Comparison of ENCODE assay signal across 22 mouse cellular contexts in the genomic region with DNA sequence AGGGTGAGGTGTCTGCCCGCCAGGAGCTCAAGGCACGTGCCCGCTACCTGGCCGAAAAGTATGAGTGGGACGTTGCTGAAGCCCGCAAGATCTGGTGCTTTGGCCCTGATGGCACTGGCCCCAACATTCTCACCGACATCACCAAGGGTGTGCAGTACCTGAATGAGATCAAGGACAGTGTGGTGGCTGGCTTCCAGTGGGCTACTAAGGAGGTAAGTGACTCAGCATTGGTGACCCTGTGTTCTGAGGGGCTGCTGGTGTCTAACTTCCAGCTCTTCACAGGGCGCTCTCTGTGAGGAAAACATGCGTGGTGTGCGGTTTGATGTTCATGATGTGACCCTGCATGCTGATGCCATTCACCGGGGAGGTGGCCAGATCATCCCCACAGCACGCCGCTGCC. TPM values are rescaled to one million over a fixed set of nuclear protein-coding genes. Genes with fewer than 3 reads are reported as not detected.
DNase-seq lines count a peak whose midpoint lies in the region; ATAC-seq and TF ChIP-seq lines count a peak whose summit lies in the region.
"Had no signal": no experiment of that assay in that cellular context is flagged by ENCODE, and none has a peak within 500 bp of the region (broad histone marks: within the 10 kb centered on the region; RNA-seq: fewer than 3 reads in every experiment).

No protein-coding gene starts in this region.

- no peak for ATAC-seq in hindbrain, embryonic 14.5 days (ENCODE audit: low FRiP score)
- no peak for ATAC-seq in limb, embryonic 15.5 days (ENCODE audit: insufficient number of reproducible peaks, low FRiP score, low TSS enrichment, low read depth)
- ATAC-seq in activated CD4-positive, CD25-positive, alpha-beta regulatory T cell, adult 4 months: no peak
- ATAC-seq: midbrain, embryonic 13.5 days had no signal

- TF ChIP-seq EP300 in CH12.LX (IDR thresholded peaks at IDR 0.05; ENCODE audit: low read length): no peak

- peak; percentile 58 for DNase-seq in cerebellum, adult 11-12 months
- DNase-seq in cerebellum, adult 11 months: no peak
- DNase-seq in hindbrain, embryonic 10.5 days (ENCODE audit: low spot score): no peak
- no peak for DNase-seq in hindbrain, embryonic 14.5 days (ENCODE audit: low spot score)
- no peak for DNase-seq in CH12.LX (ENCODE audit: extremely low read depth)
- DNase-seq in left cerebral cortex, adult 8-10 months (ENCODE audit: low spot score in 2 of 2): no peak
- DNase-seq: adrenal gland, adult 2 months; cerebellum, postnatal 14 days; gastrocnemius, postnatal 36 days; kidney, adult 18-20 months; kidney, postnatal 14 days; lung, postnatal 36 days; right cerebral cortex, postnatal 4 days; thymus, adult 18-20 months had no signal

- no peaks in the 10 kb centered on the region for H3K9me3 ChIP-seq in hindbrain, embryonic 10.5 days
- H3K9me3 ChIP-seq in hindbrain, embryonic 14.5 days (ENCODE audit: control insufficient read depth, low read length): no peaks in the 10 kb centered on the region
- no peaks in the 10 kb centered on the region for H3K9me3 ChIP-seq in CH12.LX (replicated peaks; ENCODE audit: low read length)
- H3K9me3 ChIP-seq in limb, embryonic 15.5 days: no peaks in the 10 kb centered on the region
- H3K9me3 ChIP-seq: hindbrain, embryonic 12.5 days; midbrain, embryonic 13.5 days; neural tube, embryonic 13.5 days had no signal

- peaks cover 77% of the 10 kb centered on the region for H3K36me3 ChIP-seq in hindbrain, embryonic 10.5 days
- peaks cover 74% of the 10 kb centered on the region for H3K36me3 ChIP-seq in hindbrain, embryonic 14.5 days (replicated peaks; ENCODE audit: control insufficient read depth, insufficient read depth)
- H3K36me3 ChIP-seq in CH12.LX (replicated peaks in 1 of 2; ENCODE audit: control insufficient read depth in 1 of 2, insufficient read depth in 1 of 2, low read length in 1 of 2): peaks cover 60 to 73% of the 10 kb centered on the region in 2 experiments
- peaks cover 68% of the 10 kb centered on the region for H3K36me3 ChIP-seq in limb, embryonic 15.5 days

- no peaks in the 10 kb centered on the region for H3K27me3 ChIP-seq in hindbrain, embryonic 10.5 days (ENCODE audit: insufficient read depth, poor library complexity, severe bottlenecking)
- H3K27me3 ChIP-seq in hindbrain, embryonic 14.5 days (ENCODE audit: control insufficient read depth, insufficient read depth, low read length): no peaks in the 10 kb centered on the region
- H3K27me3 ChIP-seq in CH12.LX (replicated peaks): no peaks in the 10 kb centered on the region
- no peaks in the 10 kb centered on the region for H3K27me3 ChIP-seq in limb, embryonic 15.5 days
- H3K27me3 ChIP-seq: hindbrain, embryonic 12.5 days; midbrain, embryonic 13.5 days; neural tube, embryonic 13.5 days had no signal

- H3K9ac ChIP-seq in hindbrain, embryonic 14.5 days: no peak overlapping the region
- H3K9ac ChIP-seq in CH12.LX (ENCODE audit: insufficient read depth, low read depth): no peak overlapping the region
- H3K9ac ChIP-seq in limb, embryonic 15.5 days: no peak overlapping the region
- H3K9ac ChIP-seq: hindbrain, embryonic 12.5 days; liver, embryonic 14.5 days; midbrain, embryonic 13.5 days; neural tube, embryonic 13.5 days had no signal

- H3K4me1 ChIP-seq in hindbrain, embryonic 10.5 days (replicated peaks): peaks cover 58% of the 10 kb centered on the region
- peaks cover 25% of the 10 kb centered on the region for H3K4me1 ChIP-seq in hindbrain, embryonic 14.5 days (replicated peaks; ENCODE audit: control insufficient read depth, insufficient read depth, low read length)
- H3K4me1 ChIP-seq in CH12.LX (ENCODE audit: control insufficient read depth in 1 of 2, insufficient read depth in 2 of 2): peaks cover 22 to 50% of the 10 kb centered on the region in 2 experiments
- H3K4me1 ChIP-seq in limb, embryonic 15.5 days: peaks cover 68% of the 10 kb centered on the region

- H3K27ac ChIP-seq in hindbrain, embryonic 10.5 days: no peak overlapping the region
- H3K27ac ChIP-seq in hindbrain, embryonic 14.5 days: no peak overlapping the region
- H3K27ac ChIP-seq in CH12.LX (ENCODE audit: insufficient read depth, low read depth): no peak overlapping the region; the same call in 1 of the 2 replicates
- peak overlapping the region; percentile 54; the same call in 1 of the 2 replicates for H3K27ac ChIP-seq in limb, embryonic 15.5 days
- H3K27ac ChIP-seq: liver, embryonic 14.5 days; midbrain, embryonic 13.5 days had no signal

- TF ChIP-seq POLR2A in CH12.LX (IDR thresholded peaks at IDR 0.05; ENCODE audit: low read depth, low read length): no peak

- no peak for TF ChIP-seq CTCF in CH12.LX (conservative IDR thresholded peaks at IDR 0.05 in 1 of 2, IDR thresholded peaks at IDR 0.05 in 1 of 2; ENCODE audit: low read depth in 2 of 2, low read length in 2 of 2)

- 94% methylated on average over 13 of the region's 13 CpGs for WGBS in hindbrain, embryonic 10.5 days
- WGBS in hindbrain, embryonic 14.5 days: 96% methylated on average over 13 of the region's 13 CpGs
- WGBS in limb, embryonic 15.5 days: 91% methylated on average over 13 of the region's 13 CpGs

- dilution Hi-C loops in CH12.LX (cut with MboI; ENCODE audit: extremely low pct_ligation_motif_present, extremely low pct_unique_long_range_greater_than_20kb, low sequenced_read_pairs): no loop called here

- in situ Hi-C loops in CH12.LX (cut with MboI; ENCODE audit: low pct_ligation_motif_present, low pct_unique_long_range_greater_than_20kb, low sequenced_read_pairs): no loop called here

- TF ChIP-seq RAD21 in CH12.LX (IDR thresholded peaks at IDR 0.05; ENCODE audit: low read depth, low read length): no peak

- no peak overlapping the region for H3K4me2 ChIP-seq in hindbrain, embryonic 14.5 days (replicated peaks)
- H3K4me2 ChIP-seq in CH12.LX (ENCODE audit: insufficient read depth, low read depth, poor library complexity, severe bottlenecking): no peak overlapping the region
- no peak overlapping the region for H3K4me2 ChIP-seq in limb, embryonic 15.5 days
- H3K4me2 ChIP-seq: hindbrain, embryonic 12.5 days; midbrain, embryonic 13.5 days; neural tube, embryonic 13.5 days had no signal

- H3K79me2 ChIP-seq in CH12.LX (replicated peaks; ENCODE audit: control insufficient read depth, extremely low read depth, insufficient read depth, poor library complexity, severe bottlenecking): peaks cover 42% of the 10 kb centered on the region

- H3K4me3 ChIP-seq in hindbrain, embryonic 10.5 days: 0 out of 2 replicates have a peak overlapping the region, but pooled peaks have one; percentile 12
- H3K4me3 ChIP-seq in hindbrain, embryonic 14.5 days (replicated peaks; ENCODE audit: low read length): no peak overlapping the region
- no peak overlapping the region for H3K4me3 ChIP-seq in CH12.LX (replicated peaks in 1 of 3; ENCODE audit: low read depth in 2 of 3, low read length in 2 of 3, poor library complexity in 1 of 3)
- H3K4me3 ChIP-seq in limb, embryonic 15.5 days: no peak overlapping the region; the same call in 1 of the 2 replicates
- H3K4me3 ChIP-seq: hindbrain, embryonic 12.5 days; midbrain, embryonic 13.5 days; neural tube, embryonic 13.5 days had no signal

RNA-seq across cellular contexts. Expression of gene Dapk3, which starts 1.9 kb away (rescaled TPM):
- 58.3 and 75.6 TPM in 2 replicates for polyA plus RNA-seq in hindbrain, embryonic 10.5 days (2016; fragmentation: Nextera tagmentation; extraction: Ambion mirVana)
- polyA plus RNA-seq in hindbrain, embryonic 14.5 days (2014; fragmentation: Nextera tagmentation; extraction: Ambion mirVana): 68.2 and 76.7 TPM in 2 replicates
- total RNA-seq in CH12.LX (2012; rRNA removed): 43.9 and 46.2 TPM in 2 replicates
- total RNA-seq in CH12.LX (2014; rRNA removed): 25.4 and 27.5 TPM in 2 replicates
- polyA plus RNA-seq in CH12.LX (2012; ENCODE audit: insufficient read length, low read depth): 39.5 and 44.5 TPM in 2 replicates
- 45.7 and 53.5 TPM in 2 replicates for polyA plus RNA-seq in limb, embryonic 15.5 days (2015; fragmentation: Nextera tagmentation; extraction: Ambion mirVana)
- polyA plus RNA-seq in activated CD4-positive, CD25-positive, alpha-beta regulatory T cell, adult 4 months (2017; shearing (Covaris generic)): 1 to 10 TPM; 4.1 to 4.9 TPM
- total RNA-seq in left cerebral cortex, adult 8-10 months (2022): 10 to 100 TPM; 65.1 to 70.9 (median 68.9) TPM

RNA-seq across cellular contexts. Expression of gene 4930442H23Rik, which starts 2.7 kb away (rescaled TPM):
- not detected in 2 replicates for polyA plus RNA-seq in hindbrain, embryonic 10.5 days (2016; fragmentation: Nextera tagmentation; extraction: Ambion mirVana)
- 0.33 TPM in 1 of 2 replicates, not detected in the other for polyA plus RNA-seq in hindbrain, embryonic 14.5 days (2014; fragmentation: Nextera tagmentation; extraction: Ambion mirVana)
- total RNA-seq in CH12.LX (2012; rRNA removed): 0.29 TPM in 1 of 2 replicates, not detected in the other
- total RNA-seq in CH12.LX (2014; rRNA removed): not detected in 2 replicates
- polyA plus RNA-seq in CH12.LX (2012; ENCODE audit: insufficient read length, low read depth): 0.27 and 0.35 TPM in 2 replicates
- not detected in 2 replicates for polyA plus RNA-seq in limb, embryonic 15.5 days (2015; fragmentation: Nextera tagmentation; extraction: Ambion mirVana)
- polyA plus RNA-seq in activated CD4-positive, CD25-positive, alpha-beta regulatory T cell, adult 4 months (2017; shearing (Covaris generic)): not detected
- total RNA-seq in left cerebral cortex, adult 8-10 months (2022): not detected
- total RNA-seq: adrenal gland, adult 2 months; gastrocnemius, postnatal 36 days had no signal
- polyA plus RNA-seq: frontal cortex, adult 2 months; heart, embryonic 14.5 days; hindbrain, embryonic 12.5 days; liver, embryonic 14.5 days; neural tube, embryonic 13.5 days had no signal

RNA-seq across cellular contexts. Expression of gene Eef2, which starts 4.5 kb away (rescaled TPM):
- 495 and 570 TPM in 2 replicates for polyA plus RNA-seq in hindbrain, embryonic 10.5 days (2016; fragmentation: Nextera tagmentation; extraction: Ambion mirVana)
- polyA plus RNA-seq in hindbrain, embryonic 14.5 days (2014; fragmentation: Nextera tagmentation; extraction: Ambion mirVana): 413 and 447 TPM in 2 replicates
- total RNA-seq in CH12.LX (2012; rRNA removed) (3,382 and 4,660 TPM in 2 replicates), CH12.LX (2014; rRNA removed) (1,528 and 1,752 TPM in 2 replicates)
- 2,532 and 2,649 TPM in 2 replicates for polyA plus RNA-seq in CH12.LX (2012; ENCODE audit: insufficient read length, low read depth)
- polyA plus RNA-seq in limb, embryonic 15.5 days (2015; fragmentation: Nextera tagmentation; extraction: Ambion mirVana): 564 and 615 TPM in 2 replicates
- 1,000 to 10,000 TPM in 1 of 2 experiments, 100 to 1,000 TPM in 1; 933 to 1,303 TPM for polyA plus RNA-seq in activated CD4-positive, CD25-positive, alpha-beta regulatory T cell, adult 4 months (2017; shearing (Covaris generic))
- total RNA-seq in left cerebral cortex, adult 8-10 months (2022): 100 to 1,000 TPM; 928 to 998 (median 954) TPM

RNA-seq across cellular contexts. Expression of gene Pias4, which starts 13.2 kb away (rescaled TPM):
- 64.1 and 72.2 TPM in 2 replicates for polyA plus RNA-seq in hindbrain, embryonic 10.5 days (2016; fragmentation: Nextera tagmentation; extraction: Ambion mirVana)
- 43.7 and 48.3 TPM in 2 replicates for polyA plus RNA-seq in hindbrain, embryonic 14.5 days (2014; fragmentation: Nextera tagmentation; extraction: Ambion mirVana)
- total RNA-seq in CH12.LX (2012; rRNA removed): 24.3 and 26.6 TPM in 2 replicates
- total RNA-seq in CH12.LX (2014; rRNA removed): 13.6 and 15.3 TPM in 2 replicates
- polyA plus RNA-seq in CH12.LX (2012; ENCODE audit: insufficient read length, low read depth): 26.5 and 33.5 TPM in 2 replicates
- polyA plus RNA-seq in limb, embryonic 15.5 days (2015; fragmentation: Nextera tagmentation; extraction: Ambion mirVana): 48.0 and 50.6 TPM in 2 replicates
- polyA plus RNA-seq in activated CD4-positive, CD25-positive, alpha-beta regulatory T cell, adult 4 months (2017; shearing (Covaris generic)): 10 to 100 TPM; 17.6 to 23.8 TPM
- total RNA-seq in left cerebral cortex, adult 8-10 months (2022): 10 to 100 TPM; 22.0 to 30.4 (median 27.9) TPM

RNA-seq across cellular contexts. Expression of gene Nmrk2, which starts 20.9 kb away (rescaled TPM):
- not detected in 2 replicates for polyA plus RNA-seq in hindbrain, embryonic 10.5 days (2016; fragmentation: Nextera tagmentation; extraction: Ambion mirVana)
- 0.14 TPM in 1 of 2 replicates, not detected in the other for polyA plus RNA-seq in hindbrain, embryonic 14.5 days (2014; fragmentation: Nextera tagmentation; extraction: Ambion mirVana)
- total RNA-seq in CH12.LX (2012; rRNA removed) (0.08 TPM in 1 of 2 replicates, not detected in the other), CH12.LX (2014; rRNA removed) (not detected in 2 replicates)
- polyA plus RNA-seq in CH12.LX (2012; ENCODE audit: insufficient read length, low read depth): not detected in 2 replicates
- polyA plus RNA-seq in limb, embryonic 15.5 days (2015; fragmentation: Nextera tagmentation; extraction: Ambion mirVana): 0.41 and 1.3 TPM in 2 replicates
- under 1 TPM in 1 of 2 experiments, not detected in 1; 0.17 TPM for polyA plus RNA-seq in activated CD4-positive, CD25-positive, alpha-beta regulatory T cell, adult 4 months (2017; shearing (Covaris generic))
- under 1 TPM in 1 of 4 experiments, not detected in 3; 0.18 TPM for total RNA-seq in left cerebral cortex, adult 8-10 months (2022)
- total RNA-seq: adrenal gland, adult 2 months had no signal
- polyA plus RNA-seq: adrenal gland, adult 2 months; hindbrain, embryonic 12.5 days; liver, embryonic 14.5 days; neural tube, embryonic 13.5 days had no signal
